Mouse (Mus musculus): ENCODE measurements at regions not wholly inside any gene's neighbourhood (a gene's known extent, or its start where the extent isn't known, plus 50 kb on each side); places are given as distances from the start of the nearest gene placed in this dataset.

DNA sequence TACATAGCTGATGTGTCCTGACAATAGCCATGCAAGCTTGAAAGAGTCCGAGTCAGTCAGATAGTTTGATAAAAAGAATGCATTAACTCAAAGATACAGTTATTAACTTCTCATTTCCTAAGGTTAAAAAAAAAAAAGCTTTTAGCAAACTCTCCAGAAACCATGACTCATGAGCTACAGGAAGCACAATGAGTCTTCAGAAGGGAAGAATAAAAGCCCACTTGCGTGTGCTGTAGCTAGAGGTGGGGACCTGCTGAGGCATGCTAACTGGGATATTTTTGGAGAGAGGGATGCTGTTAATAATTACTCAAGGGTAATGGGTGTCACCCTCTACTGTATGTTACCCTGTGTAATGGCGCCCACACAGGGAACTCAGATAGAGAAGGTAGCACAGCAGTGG lies 147.0 kb downstream of the Utp6 start:
- TF ChIP-seq POLR2AphosphoS5 (IDR thresholded peaks at IDR 0.05; ENCODE audit: insufficient replicate concordance, low read depth, low read length) (no peak), CTCF (IDR thresholded peaks at IDR 0.05; ENCODE audit: low read depth, low read length) (no peak), GATA1 (IDR thresholded peaks at IDR 0.05; ENCODE audit: borderline replicate concordance, low read length) (no peak), TAL1 (conservative IDR thresholded peaks at IDR 0.05; ENCODE audit: low read depth, low read length) (no peak)

All from G1E (cell line).